Mouse (Mus musculus) CH12.LX (cell line): ENCODE data around the gene Osbp. TPM values are rescaled to one million over a fixed set of nuclear protein-coding genes. Genes with fewer than 3 reads are reported as not detected.

Source experiments
- DNase-seq: peaks from one replicate; pipeline ENCODE4 v3.0.0-alpha.2; 2013; ENCODE audit errors: extremely low read depth
- H3K27ac ChIP-seq: 2 replicates; pipeline ENCODE4 v1.5.1; 2012; ENCODE audit warnings: low read depth, mild to moderate bottlenecking, control low read depth, moderate library complexity; ENCODE audit not compliant: insufficient read depth
- H3K27me3 ChIP-seq: replicated peaks from 2 replicates; pipeline ENCODE3; 2012; ENCODE audit warnings: inconsistent platforms
- H3K36me3 ChIP-seq, 2 experiments: replicated peaks in 1 of 2; 2 replicates each; pipeline versions ENCODE3 to v1.6.1; 2012; ENCODE audit warnings: inconsistent platforms in 1 of 2, low read length in 1 of 2, mild to moderate bottlenecking in 1 of 2, mixed read lengths in 1 of 2, moderate library complexity in 1 of 2; ENCODE audit not compliant: control insufficient read depth in 1 of 2, insufficient read depth in 1 of 2
- H3K4me1 ChIP-seq, 2 experiments: 2 replicates each; pipeline ENCODE4 v1.6.1; 2012; ENCODE audit warnings: inconsistent platforms in 1 of 2, moderate library complexity in 1 of 2; ENCODE audit not compliant: insufficient read depth in 2 of 2, control insufficient read depth in 1 of 2
- H3K4me2 ChIP-seq: 2 replicates; pipeline ENCODE4 v1.6.1; 2012; ENCODE audit warnings: low read depth, mild to moderate bottlenecking, control low read depth; ENCODE audit not compliant: poor library complexity, insufficient read depth, severe bottlenecking
- H3K4me3 ChIP-seq, 3 experiments: fragments of 150-350 bp in 1 of 3; sonication (generic) in 1 of 3; replicated peaks in 1 of 3; 2 replicates each; pipeline versions ENCODE3 to v1.5.1; 2011 to 2012; ENCODE audit warnings: low read depth in 2 of 3, low read length in 2 of 3, mild to moderate bottlenecking in 2 of 3, moderate library complexity in 2 of 3, control low read depth in 1 of 3, improper control_type of control experiment in 1 of 3, inconsistent platforms in 1 of 3, mixed read lengths in 1 of 3; ENCODE audit not compliant: poor library complexity in 1 of 3
- H3K79me2 ChIP-seq: replicated peaks from 2 replicates; pipeline ENCODE4 v1.6.1; 2012; ENCODE audit warnings: mild to moderate bottlenecking, moderate library complexity; ENCODE audit not compliant: control insufficient read depth, poor library complexity, insufficient read depth, severe bottlenecking; ENCODE audit errors: extremely low read depth
- H3K9ac ChIP-seq: 2 replicates; pipeline ENCODE4 v1.6.1; 2012; ENCODE audit warnings: low read depth, mild to moderate bottlenecking, control low read depth, moderate library complexity; ENCODE audit not compliant: insufficient read depth
- H3K9me3 ChIP-seq: replicated peaks from 2 replicates; pipeline ENCODE3; 2012; ENCODE audit warnings: low read length, inconsistent platforms, mixed read lengths
- CHD1 ChIP-seq: IDR thresholded peaks from 2 replicates; pipeline ENCODE4 v1.6.1; 2012; ENCODE audit warnings: low read depth, low read length, improper control_type of control experiment, inconsistent platforms
- CHD2 ChIP-seq: IDR thresholded peaks from 2 replicates; pipeline ENCODE4 v1.6.1; 2011; ENCODE audit warnings: low read length, improper control_type of control experiment
- ELF1 ChIP-seq: IDR thresholded peaks from 2 replicates; pipeline ENCODE4 v1.6.1; 2014; ENCODE audit warnings: low read depth, mild to moderate bottlenecking, inconsistent platforms, low read length, improper control_type of control experiment
- HCFC1 ChIP-seq: IDR thresholded peaks from 2 replicates; pipeline ENCODE4 v1.6.1; 2012; ENCODE audit warnings: low read depth, mild to moderate bottlenecking, inconsistent platforms, low read length, improper control_type of control experiment
- JUND ChIP-seq: conservative IDR thresholded peaks from 2 replicates; pipeline ENCODE4 v1.6.1; 2011; ENCODE audit warnings: low read depth, low read length, improper control_type of control experiment
- KAT2A ChIP-seq: IDR thresholded peaks from 2 replicates; pipeline ENCODE4 v1.6.1; 2012; ENCODE audit warnings: low read length, improper control_type of control experiment, inconsistent platforms; ENCODE audit not compliant: insufficient replicate concordance
- MAFK ChIP-seq: IDR thresholded peaks from 2 replicates; pipeline ENCODE4 v1.6.1; 2011; ENCODE audit warnings: low read length, improper control_type of control experiment; ENCODE audit not compliant: insufficient replicate concordance
- MEF2A ChIP-seq: IDR thresholded peaks from 2 replicates; pipeline ENCODE4 v1.6.1; 2014; ENCODE audit warnings: low read depth, mild to moderate bottlenecking, inconsistent platforms, low read length, improper control_type of control experiment, borderline replicate concordance
- NELFE ChIP-seq: IDR thresholded peaks from 2 replicates; pipeline ENCODE4 v1.6.1; 2011; ENCODE audit warnings: low read depth, low read length, improper control_type of control experiment
- PAX5 ChIP-seq: IDR thresholded peaks from 2 replicates; pipeline ENCODE4 v1.6.1; 2012; ENCODE audit warnings: low read length, inconsistent platforms, mixed read lengths
- TBP ChIP-seq: conservative IDR thresholded peaks from 2 replicates; pipeline ENCODE4 v1.6.1; 2011; ENCODE audit warnings: low read depth, low read length, improper control_type of control experiment
- TCF12 ChIP-seq: IDR thresholded peaks from 2 replicates; pipeline ENCODE4 v1.6.1; 2014; ENCODE audit warnings: low read depth, mild to moderate bottlenecking, inconsistent platforms, low read length, improper control_type of control experiment
- UBTF ChIP-seq: IDR thresholded peaks from 2 replicates; pipeline ENCODE4 v1.6.1; 2012; ENCODE audit warnings: low read depth, mild to moderate bottlenecking, inconsistent platforms, low read length, improper control_type of control experiment, moderate library complexity
- USF1 ChIP-seq: IDR thresholded peaks from 2 replicates; pipeline ENCODE4 v1.6.1; 2014; ENCODE audit warnings: low read depth, mild to moderate bottlenecking, inconsistent platforms, low read length, improper control_type of control experiment
- ZKSCAN1 ChIP-seq: IDR thresholded peaks from 2 replicates; pipeline ENCODE4 v1.6.1; 2012; ENCODE audit warnings: low read depth, inconsistent platforms, low read length, improper control_type of control experiment, borderline replicate concordance
- dilution Hi-C: fragments of 300-500 bp; cut with MboI; formaldehyde crosslinking; loops from 2 replicates; pipeline ENCODE4 v1.14.3; 2020; ENCODE audit warnings: low sequenced_read_pairs; ENCODE audit not compliant: extremely low pct_unique_long_range_greater_than_20kb, extremely low pct_ligation_motif_present
- in situ Hi-C: fragments of 300-500 bp; cut with MboI; formaldehyde crosslinking; loops from 3 replicates; pipeline ENCODE4 v1.14.3; 2019; ENCODE audit warnings: low sequenced_read_pairs, low pct_ligation_motif_present, low pct_unique_long_range_greater_than_20kb, mixed read lengths
- polyA plus RNA-seq: library from polyadenylated mRNA; unstranded; fragments of >175 nt; gene quantifications from 2 replicates; pipeline ENCODE4 v1.2.1, GENCODE M21; 2012; ENCODE audit warnings: low read depth; ENCODE audit not compliant: insufficient read length
- total RNA-seq, 2 experiments: library from RNA; depleted of rRNA; stranded (reverse); fragments of 300-350 nt in 1 of 2; fragments of >200 nt in 1 of 2; gene quantifications; 2 replicates each; pipeline ENCODE4 v1.2.3; 2012 to 2014

Osbp gene
- total and polyA plus RNA-seq, 3 experiments = 20.6 to 25.0 (median 21.4) TPM

DNA sequence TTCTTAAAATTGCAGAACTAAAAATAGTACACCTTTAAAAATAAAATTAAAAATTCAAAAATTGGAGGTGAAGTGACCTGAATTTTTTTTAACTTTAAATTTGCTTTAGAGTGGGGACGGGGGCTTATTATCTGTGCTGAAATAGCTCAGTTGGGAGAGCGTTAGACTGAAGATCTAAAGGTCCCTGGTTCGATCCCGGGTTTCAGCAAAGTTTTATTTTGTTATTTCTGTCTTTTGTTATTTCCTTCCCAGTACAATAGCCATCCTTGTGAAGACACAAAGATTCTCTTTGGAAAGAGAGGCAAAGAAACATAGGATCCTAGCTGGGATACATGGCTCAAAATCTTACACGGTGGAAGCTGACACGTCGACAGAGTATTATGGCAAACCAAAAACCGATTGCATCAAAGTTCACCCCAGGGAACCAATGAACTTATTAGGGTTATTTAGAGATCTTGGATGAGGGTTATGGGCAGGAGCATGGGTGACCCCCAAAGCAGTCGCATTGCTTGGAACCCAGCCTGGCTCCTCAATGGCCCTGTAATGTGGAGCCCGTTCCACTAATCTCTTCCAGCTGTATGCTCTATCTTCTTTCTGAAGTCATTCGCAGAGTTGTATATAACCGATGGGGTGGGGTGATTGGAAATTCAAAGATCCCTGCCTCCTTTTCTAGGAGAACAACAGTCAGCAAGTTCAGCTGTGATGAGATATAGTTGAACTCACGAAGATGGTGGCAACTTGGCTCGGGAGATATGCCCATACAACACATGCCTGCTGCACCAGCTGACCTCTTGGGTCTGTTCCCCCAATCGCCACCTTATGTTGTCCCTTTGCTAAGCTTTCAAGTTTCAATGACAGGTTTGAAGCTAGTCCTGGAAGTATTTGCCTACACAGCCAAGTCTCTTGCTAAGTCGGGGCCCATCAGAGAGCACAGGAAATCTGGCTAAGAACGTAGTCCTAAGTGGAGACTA is 43.0 kb downstream of the Osbp start:
- no peaks in the 10 kb centered on the region for H3K36me3 ChIP-seq
- DNase-seq = peak; percentile 64
- no peaks in the 10 kb centered on the region for H3K9me3 ChIP-seq
- dilution Hi-C loops (no loop called here), in situ Hi-C loops (loop anchor here (10.0 to 25.0 kb wide), 2 partner anchors 234 to 479 kb away; partner anchors contain the start of gene Mrpl16)
- H3K79me2 ChIP-seq = no peaks in the 10 kb centered on the region
- TF ChIP-seq TBP (peak; percentile 100), MAFK (no peak), PAX5 (no peak), UBTF (no peak), TCF12 (no peak), KAT2A (no peak), MEF2A (no peak)
- H3K27me3 ChIP-seq = no peaks in the 10 kb centered on the region
- peak overlapping the region; percentile 79 for H3K9ac ChIP-seq
- peaks cover 3 to 13% of the 10 kb centered on the region in 2 experiments; a peak in 3 of 4 replicates for H3K4me1 ChIP-seq
- H3K4me3 ChIP-seq = peak overlapping the region; percentile 58 to 63 (median 61)
- H3K4me2 ChIP-seq = peak overlapping the region; percentile 89
- peak overlapping the region; percentile 70 for H3K27ac ChIP-seq

DNA sequence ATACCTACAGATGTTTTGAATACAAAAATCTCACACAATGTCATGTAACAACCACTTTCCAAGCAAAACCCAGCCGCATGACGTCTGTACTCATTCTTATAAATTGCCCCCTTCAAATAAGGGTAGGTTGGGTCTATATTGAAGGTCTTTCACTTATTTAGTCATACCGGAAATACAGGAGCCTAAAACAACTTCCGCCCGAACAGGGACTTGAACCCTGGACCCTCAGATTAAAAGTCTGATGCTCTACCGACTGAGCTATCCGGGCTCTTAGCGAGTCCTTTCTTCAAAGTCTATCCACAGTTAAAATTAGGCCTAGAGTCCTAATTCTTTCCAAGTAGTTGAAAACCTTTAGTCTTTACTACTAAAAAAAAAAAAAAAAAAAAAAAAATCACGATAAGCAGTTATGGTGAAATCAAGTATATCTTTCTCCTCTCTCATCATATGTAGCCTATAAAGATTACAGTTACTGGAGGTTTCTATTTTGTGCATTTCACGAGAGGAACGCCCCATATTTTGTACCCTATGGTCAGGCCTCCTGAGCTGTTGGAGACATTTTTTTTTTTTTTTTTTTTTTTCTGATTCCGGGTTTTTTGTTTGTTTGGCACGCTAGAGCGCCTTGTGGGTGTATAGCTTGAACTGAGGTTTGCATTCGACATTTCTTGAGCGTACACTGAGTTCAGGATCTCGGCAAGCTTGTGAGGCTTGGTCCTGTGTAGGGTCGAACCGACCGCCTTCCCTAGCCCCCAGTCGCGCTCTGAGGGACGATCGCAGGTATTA is 44.0 kb downstream of the Osbp start:
- H3K4me2 ChIP-seq = peak overlapping the region; percentile 83
- H3K79me2 ChIP-seq = no peaks in the 10 kb centered on the region
- 0 out of 2 replicates have a peak, but pooled peaks have one; percentile 13 for TF ChIP-seq UBTF
- peak; percentile 99 for TF ChIP-seq TBP
- no peak for TF ChIP-seq CHD2
- no peak for TF ChIP-seq ZKSCAN1
- TF ChIP-seq HCFC1 = no peak
- no peak for TF ChIP-seq MAFK
- TF ChIP-seq USF1 = no peak
- no peak for TF ChIP-seq ELF1
- TF ChIP-seq KAT2A = no peak
- no peak for TF ChIP-seq JUND
- TF ChIP-seq CHD1 = no peak
- no peak for TF ChIP-seq NELFE
- peak overlapping the region; percentile 80 for H3K9ac ChIP-seq
- peaks cover 0 to 6% of the 10 kb centered on the region in 2 experiments; a peak in 2 of 4 replicates for H3K4me1 ChIP-seq
- H3K4me3 ChIP-seq = peak overlapping the region; percentile 69 to 90 (median 69)
- dilution Hi-C loops (no loop called here), in situ Hi-C loops (loop anchor here (10.0 to 25.0 kb wide), 3 partner anchors 235 to 565 kb away; partner anchors contain the start of gene Mrpl16)
- H3K27ac ChIP-seq = peak overlapping the region; percentile 70
- no peaks in the 10 kb centered on the region for H3K9me3 ChIP-seq
- no peaks in the 10 kb centered on the region for H3K36me3 ChIP-seq
- DNase-seq = peak; percentile 94
- H3K27me3 ChIP-seq = no peaks in the 10 kb centered on the region
